Mouse (Mus musculus): ENCODE data around the gene Unc80. TPM values are rescaled to one million over a fixed set of nuclear protein-coding genes. Genes with fewer than 3 reads are reported as not detected.

Unc80 gene
- polyA plus RNA-seq, 1 experiment from 2014 or later = 0.39 TPM

- Histone ChIP-seq H3K36me3 (no peaks in the 10 kb centered on the region), H3K27ac (replicated peaks) (no peak overlapping the region), H3K9me3 (replicated peaks) (no peaks in the 10 kb centered on the region), H3K4me1 (peaks cover 17% of the 10 kb centered on the region), H3K27me3 (ENCODE audit: low read depth, poor library complexity, severe bottlenecking) (no peaks in the 10 kb centered on the region), H3K4me3 (no peak overlapping the region)
- no peak for DNase-seq (ENCODE audit: low spot score)
- WGBS = 64% methylated on average over 6 of the region's 6 CpGs
Observed at GRCm38 (mm10) chr1:66493064-66493463, 24.9 kb downstream of the Unc80 start.

GRCm38 (mm10) chr1:66495310-66496012 lies 27.3 kb downstream of the Unc80 start:
- peaks cover 17% of the 10 kb centered on the region for H3K4me1 ChIP-seq
- WGBS = 58% methylated on average over 3 of the region's 3 CpGs
- H3K27me3 ChIP-seq (ENCODE audit: low read depth, poor library complexity, severe bottlenecking) = no peaks in the 10 kb centered on the region
- DNase-seq (ENCODE audit: low spot score) = no peak
- H3K27ac ChIP-seq (replicated peaks) = no peak overlapping the region
- no peaks in the 10 kb centered on the region for H3K9me3 ChIP-seq (replicated peaks)
- no peak overlapping the region for H3K4me3 ChIP-seq
- no peaks in the 10 kb centered on the region for H3K36me3 ChIP-seq

- H3K4me1 ChIP-seq = no peaks in the 10 kb centered on the region
- no peak overlapping the region for H3K27ac ChIP-seq (replicated peaks)
- no peak for DNase-seq (ENCODE audit: low spot score)
- no peaks in the 10 kb centered on the region for H3K27me3 ChIP-seq (ENCODE audit: low read depth, poor library complexity, severe bottlenecking)
- H3K9me3 ChIP-seq (replicated peaks) = no peaks in the 10 kb centered on the region
- no peak overlapping the region for H3K4me3 ChIP-seq
- H3K36me3 ChIP-seq = no peaks in the 10 kb centered on the region
- WGBS = 91% methylated on average over 3 of the region's 3 CpGs
Observed at GRCm38 (mm10) chr1:66550812-66551211, 82.6 kb downstream of the Unc80 start.

GRCm38 (mm10) chr1:66552396-66552966 lies 84.3 kb downstream of the Unc80 start:
- Histone ChIP-seq H3K4me1 (no peaks in the 10 kb centered on the region), H3K27me3 (ENCODE audit: low read depth, poor library complexity, severe bottlenecking) (no peaks in the 10 kb centered on the region), H3K4me3 (no peak overlapping the region), H3K36me3 (no peaks in the 10 kb centered on the region), H3K27ac (replicated peaks) (no peak overlapping the region), H3K9me3 (replicated peaks) (no peaks in the 10 kb centered on the region)
- WGBS = 90% methylated on average over 5 of the region's 5 CpGs
- no peak for DNase-seq (ENCODE audit: low spot score)

- WGBS = 93% methylated on average over 1 of the region's 1 CpGs
- Histone ChIP-seq H3K4me1 (no peaks in the 10 kb centered on the region), H3K9me3 (replicated peaks) (no peaks in the 10 kb centered on the region), H3K27ac (replicated peaks) (no peak overlapping the region), H3K4me3 (no peak overlapping the region), H3K36me3 (no peaks in the 10 kb centered on the region), H3K27me3 (ENCODE audit: low read depth, poor library complexity, severe bottlenecking) (no peaks in the 10 kb centered on the region)
- DNase-seq (ENCODE audit: low spot score) = no peak
Observed at GRCm38 (mm10) chr1:66561636-66562270, 93.6 kb downstream of the Unc80 start.

- no peak for DNase-seq (ENCODE audit: low spot score)
Observed at GRCm38 (mm10) chr1:66562332-66562731, 94.2 kb downstream of the Unc80 start.

GRCm38 (mm10) chr1:66569736-66570135 lies 101.6 kb downstream of the Unc80 start:
- H3K9me3 ChIP-seq (replicated peaks) = 0 out of 2 replicates have a peak, but pooled peaks cover under 1% of the 10 kb centered on the region
- no peaks in the 10 kb centered on the region for H3K36me3 ChIP-seq
- 81% methylated on average over 13 of the region's 13 CpGs for WGBS
- DNase-seq (ENCODE audit: low spot score) = no peak
- H3K4me1 ChIP-seq = no peaks in the 10 kb centered on the region
- no peak overlapping the region for H3K27ac ChIP-seq (replicated peaks)
- H3K4me3 ChIP-seq = no peak overlapping the region
- no peaks in the 10 kb centered on the region for H3K27me3 ChIP-seq (ENCODE audit: low read depth, poor library complexity, severe bottlenecking)

More at GRCm38 (mm10) chr1:66562332-66562731, 94.2 kb downstream of the Unc80 start:
- H3K27ac ChIP-seq (replicated peaks) = no peak overlapping the region
- H3K27me3 ChIP-seq (ENCODE audit: low read depth, poor library complexity, severe bottlenecking) = no peaks in the 10 kb centered on the region
- H3K4me3 ChIP-seq = no peak overlapping the region
- no peaks in the 10 kb centered on the region for H3K36me3 ChIP-seq
- no peaks in the 10 kb centered on the region for H3K9me3 ChIP-seq (replicated peaks)
- WGBS = 87% methylated on average over 2 of the region's 2 CpGs
- no peaks in the 10 kb centered on the region for H3K4me1 ChIP-seq

GRCm38 (mm10) chr1:66597163-66597788 lies 129.1 kb downstream of the Unc80 start:
- no peaks in the 10 kb centered on the region for H3K4me1 ChIP-seq
- H3K9me3 ChIP-seq (replicated peaks) = no peaks in the 10 kb centered on the region
- no peak overlapping the region for H3K27ac ChIP-seq (replicated peaks)
- no peaks in the 10 kb centered on the region for H3K36me3 ChIP-seq
- H3K4me3 ChIP-seq = no peak overlapping the region
- no peak for DNase-seq (ENCODE audit: low spot score)
- no peaks in the 10 kb centered on the region for H3K27me3 ChIP-seq (ENCODE audit: low read depth, poor library complexity, severe bottlenecking)

- Histone ChIP-seq H3K4me3 (no peak overlapping the region), H3K27me3 (ENCODE audit: low read depth, poor library complexity, severe bottlenecking) (no peaks in the 10 kb centered on the region), H3K36me3 (no peaks in the 10 kb centered on the region), H3K4me1 (no peaks in the 10 kb centered on the region), H3K27ac (replicated peaks) (no peak overlapping the region), H3K9me3 (replicated peaks) (no peaks in the 10 kb centered on the region)
- 85% methylated on average over 4 of the region's 4 CpGs for WGBS
- DNase-seq (ENCODE audit: low spot score) = no peak
Observed at GRCm38 (mm10) chr1:66608304-66608703, 140.1 kb downstream of the Unc80 start.

- H3K27me3 ChIP-seq (ENCODE audit: low read depth, poor library complexity, severe bottlenecking) = no peaks in the 10 kb centered on the region
- no peak for DNase-seq (ENCODE audit: low spot score)
- no peaks in the 10 kb centered on the region for H3K4me1 ChIP-seq
- H3K9me3 ChIP-seq (replicated peaks) = no peaks in the 10 kb centered on the region
- WGBS = 76% methylated on average over 2 of the region's 2 CpGs
- H3K36me3 ChIP-seq = no peaks in the 10 kb centered on the region
- H3K27ac ChIP-seq (replicated peaks) = no peak overlapping the region
- H3K4me3 ChIP-seq = no peak overlapping the region
Observed at GRCm38 (mm10) chr1:66617188-66617587, 149.0 kb downstream of the Unc80 start.

- Histone ChIP-seq H3K36me3 (no peaks in the 10 kb centered on the region), H3K27me3 (ENCODE audit: low read depth, poor library complexity, severe bottlenecking) (no peaks in the 10 kb centered on the region), H3K9me3 (replicated peaks) (no peaks in the 10 kb centered on the region), H3K4me3 (no peak overlapping the region), H3K4me1 (no peaks in the 10 kb centered on the region), H3K27ac (replicated peaks) (no peak overlapping the region)
- 73% methylated on average over 2 of the region's 2 CpGs for WGBS
- DNase-seq (ENCODE audit: low spot score) = no peak
Observed at GRCm38 (mm10) chr1:66638177-66638576, 170.0 kb downstream of the Unc80 start.

- Histone ChIP-seq H3K4me3 (no peak overlapping the region), H3K4me1 (no peaks in the 10 kb centered on the region), H3K27ac (replicated peaks) (no peak overlapping the region), H3K9me3 (replicated peaks) (no peaks in the 10 kb centered on the region), H3K27me3 (ENCODE audit: low read depth, poor library complexity, severe bottlenecking) (no peaks in the 10 kb centered on the region), H3K36me3 (no peaks in the 10 kb centered on the region)
- DNase-seq (ENCODE audit: low spot score) = no peak
Observed at GRCm38 (mm10) chr1:66646894-66647293, 178.7 kb downstream of the Unc80 start.

- Histone ChIP-seq H3K36me3 (no peaks in the 10 kb centered on the region), H3K4me3 (no peak overlapping the region), H3K27ac (replicated peaks) (no peak overlapping the region), H3K27me3 (ENCODE audit: low read depth, poor library complexity, severe bottlenecking) (no peaks in the 10 kb centered on the region), H3K9me3 (replicated peaks) (no peaks in the 10 kb centered on the region), H3K4me1 (peaks cover 4% of the 10 kb centered on the region)
- WGBS = 91% methylated on average over 6 of the region's 6 CpGs
- no peak for DNase-seq (ENCODE audit: low spot score)
Observed at GRCm38 (mm10) chr1:66649568-66649967, 181.4 kb downstream of the Unc80 start.

Measured in midbrain, embryonic 10.5 days (tissue).